Mouse (Mus musculus) adrenal gland, postnatal 36 days (tissue): ENCODE data around the gene Armc9. TPM values are rescaled to one million over a fixed set of nuclear protein-coding genes. Genes with fewer than 3 reads are reported as not detected.

ENCODE experiments used
- DNase-seq, 2 experiments: peaks; one replicate each; pipeline ENCODE4 v3.0.0; 2021; ENCODE audit warnings: mixed read lengths in 1 of 2
- total RNA-seq, 2 experiments: library from RNA; stranded (reverse); gene quantifications; 2 replicates each; pipeline ENCODE4 v1.2.3; 2021

The Armc9 gene
- total RNA-seq, 2 experiments from 2014 or later: 9.3 to 9.6 TPM

DNA sequence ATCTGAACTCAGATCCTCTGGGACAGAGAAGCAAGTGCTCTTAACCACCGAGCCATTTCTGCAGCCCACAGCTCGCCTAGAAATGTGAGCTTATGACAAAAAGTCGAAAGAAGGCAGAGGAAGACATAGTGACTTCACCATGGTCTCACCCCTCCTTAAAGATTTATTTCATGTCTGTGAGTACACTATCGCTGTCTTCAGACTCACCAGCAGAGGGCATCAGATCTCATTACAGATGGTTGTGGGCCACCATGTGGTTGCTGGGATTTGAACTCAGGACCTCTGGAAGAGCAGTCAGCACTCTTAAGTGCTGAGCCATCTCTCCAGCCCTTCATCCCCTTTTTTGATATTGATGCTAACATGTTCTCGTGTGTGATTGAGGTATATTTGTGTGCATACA, 20.0 kb downstream of the Armc9 start:
- DNase-seq: no peak

DNA sequence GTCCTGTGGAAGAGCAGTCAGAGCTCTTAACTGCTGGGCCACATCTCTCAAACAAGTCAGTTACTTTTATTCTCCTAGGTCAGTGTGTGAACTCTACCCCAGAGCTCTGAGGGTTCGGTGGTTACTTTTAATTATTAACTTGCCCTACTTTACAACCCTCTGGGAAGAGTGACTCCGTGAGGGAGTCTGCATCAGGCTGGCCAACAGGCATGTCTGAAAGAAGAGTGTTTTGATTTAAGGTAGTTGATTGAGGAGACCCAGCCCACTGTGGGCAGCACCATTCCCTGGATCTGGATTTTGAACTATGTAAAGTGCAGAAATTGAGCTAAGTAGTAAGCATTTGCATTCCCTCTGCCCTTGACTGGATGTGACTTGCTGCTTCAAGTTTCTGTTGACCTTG, 21.5 kb downstream of the Armc9 start:
- DNase-seq: no peak

DNA sequence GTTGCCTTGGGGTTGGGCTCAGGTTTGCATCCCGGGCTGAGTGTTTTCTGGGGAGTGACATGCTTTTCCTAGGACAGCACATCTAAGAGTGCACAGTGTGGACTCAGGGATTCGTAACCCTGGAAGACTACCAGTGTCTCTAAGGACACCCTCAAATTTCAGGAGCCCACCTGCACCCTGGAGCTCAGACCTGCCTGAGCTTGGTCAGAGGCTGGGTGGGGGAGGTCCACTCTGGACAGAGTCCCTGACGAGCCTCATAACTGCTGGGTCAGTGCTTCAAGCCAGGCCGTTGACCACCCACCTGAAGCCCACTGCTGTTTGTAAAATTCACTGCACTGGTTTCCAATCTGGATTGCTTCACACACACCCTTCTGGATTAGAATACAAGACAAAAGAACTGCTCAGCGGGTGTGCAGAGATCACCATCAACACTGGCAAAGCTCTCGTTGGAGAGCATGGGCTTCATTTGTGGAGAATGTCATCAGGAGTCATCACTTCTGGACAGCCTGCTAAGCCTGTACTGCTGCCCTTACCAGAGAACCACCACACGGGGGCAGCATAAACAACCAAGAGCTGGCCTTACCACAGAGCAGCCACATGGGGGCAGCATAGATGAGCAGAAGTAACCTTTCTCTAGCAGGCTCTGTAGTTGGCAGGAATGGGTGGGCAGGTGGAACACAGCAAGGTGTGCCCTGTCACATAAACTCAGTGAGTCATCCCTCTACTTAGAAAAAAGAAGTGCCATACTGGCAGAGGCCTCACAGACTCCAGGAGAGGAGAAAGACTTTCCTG, 24.1 kb downstream of the Armc9 start:
- peak; percentile 84 to 89 for DNase-seq

DNA sequence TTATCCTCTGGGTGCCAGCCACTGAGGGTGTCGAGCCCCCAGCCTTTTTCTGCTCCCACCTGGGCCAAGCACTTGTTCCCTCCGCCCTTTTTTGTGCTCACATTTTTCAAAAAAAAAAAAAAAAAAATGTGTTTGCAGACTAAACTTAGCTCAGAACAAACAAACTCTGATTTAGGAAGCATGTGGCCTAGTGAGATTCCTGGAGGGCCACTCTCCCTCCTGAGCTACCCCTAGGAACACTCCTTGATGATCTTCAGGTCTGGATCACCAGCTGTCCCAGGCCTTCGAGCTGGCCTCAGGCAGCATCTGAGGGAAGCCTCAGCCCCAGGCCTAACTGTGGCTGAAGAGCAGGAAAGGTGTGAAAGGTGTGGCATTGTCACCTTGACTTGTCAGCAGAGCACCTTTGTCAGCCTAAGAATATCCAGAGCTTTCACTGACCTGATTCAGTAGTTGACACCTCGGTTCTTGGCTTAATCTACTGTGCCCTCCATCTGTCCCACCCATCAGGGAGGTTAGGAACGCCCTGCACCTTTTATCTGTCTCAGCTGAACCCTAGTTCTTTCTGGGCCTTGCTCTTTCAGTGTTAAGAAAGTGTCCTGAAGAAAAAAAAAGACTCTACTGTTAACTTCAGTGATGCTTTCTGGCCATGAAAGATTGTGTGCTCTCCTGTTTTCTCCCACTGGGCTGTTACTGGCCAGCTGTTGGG, 27.6 kb downstream of the Armc9 start:
- DNase-seq: no peak

DNA sequence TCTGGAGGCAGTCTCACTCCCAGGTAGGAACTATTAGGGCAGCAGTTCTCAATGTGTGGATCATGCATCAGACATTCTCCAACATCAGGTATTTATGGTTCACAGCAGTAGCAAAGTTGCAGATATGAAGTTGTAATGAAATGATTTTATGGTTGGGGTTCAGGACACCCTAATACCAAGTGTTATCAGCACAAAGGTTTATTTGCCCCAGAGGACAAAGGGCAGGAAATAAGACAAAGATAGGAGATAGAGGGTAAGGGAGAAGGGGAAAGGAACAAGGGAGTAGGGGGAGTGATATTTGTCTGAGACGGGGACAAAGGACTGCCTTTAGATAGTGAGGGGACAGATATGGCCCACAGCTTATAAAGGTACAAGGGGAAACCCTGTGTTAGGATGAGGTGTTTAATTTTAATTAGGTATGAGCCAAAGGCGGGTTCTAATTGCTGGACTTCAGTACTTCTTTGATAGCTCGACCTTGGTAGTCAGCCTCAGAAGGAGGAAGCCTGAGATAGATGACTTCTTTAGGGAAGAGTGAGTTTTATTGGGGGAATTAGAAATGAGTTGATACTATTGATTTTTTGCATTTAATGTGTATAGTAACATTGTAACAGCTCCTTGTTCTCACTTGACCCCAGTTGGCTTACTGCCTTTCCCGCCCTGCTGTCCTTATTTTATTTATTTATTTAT, 29.1 kb downstream of the Armc9 start:
- DNase-seq: no peak

DNA sequence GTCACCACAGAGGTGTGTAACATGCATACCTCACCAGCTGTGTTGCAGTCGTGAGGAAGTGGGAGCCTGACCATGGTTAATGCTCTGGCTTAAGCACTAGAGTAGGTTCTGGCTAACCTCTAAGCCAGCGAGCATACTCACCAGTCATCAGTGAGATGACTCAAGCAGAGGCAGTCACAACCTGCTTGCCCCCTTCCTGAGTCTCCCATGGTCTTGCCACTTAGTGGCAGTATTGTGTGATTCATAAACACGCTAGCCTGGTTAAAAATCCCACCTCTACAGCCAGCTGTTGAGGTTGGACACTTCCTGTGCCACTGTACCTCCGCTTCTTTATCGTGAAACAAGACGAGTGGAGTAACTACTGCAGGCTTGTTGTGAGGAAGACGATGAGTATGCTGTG, 32.2 kb downstream of the Armc9 start:
- DNase-seq: no peak

DNA sequence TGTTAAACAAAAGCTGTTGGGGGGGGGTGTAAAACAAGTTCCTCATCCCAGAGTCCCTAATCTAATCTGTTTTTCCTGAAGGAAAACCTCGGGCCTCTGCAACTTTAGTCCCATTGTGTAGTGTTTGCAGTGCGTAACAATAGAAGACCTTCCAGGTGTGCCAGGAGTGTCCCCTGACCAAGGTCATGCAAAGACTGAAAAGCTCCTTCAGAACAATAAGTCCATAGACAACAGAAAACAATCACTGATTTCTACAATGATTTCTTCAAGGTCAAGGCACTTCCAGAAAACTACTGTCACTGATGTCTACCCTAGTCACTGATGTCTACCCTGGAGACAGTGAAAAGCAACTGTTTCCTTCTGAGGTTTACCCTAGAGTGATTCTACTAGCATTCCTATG, 33.3 kb downstream of the Armc9 start:
- DNase-seq: no peak

DNA sequence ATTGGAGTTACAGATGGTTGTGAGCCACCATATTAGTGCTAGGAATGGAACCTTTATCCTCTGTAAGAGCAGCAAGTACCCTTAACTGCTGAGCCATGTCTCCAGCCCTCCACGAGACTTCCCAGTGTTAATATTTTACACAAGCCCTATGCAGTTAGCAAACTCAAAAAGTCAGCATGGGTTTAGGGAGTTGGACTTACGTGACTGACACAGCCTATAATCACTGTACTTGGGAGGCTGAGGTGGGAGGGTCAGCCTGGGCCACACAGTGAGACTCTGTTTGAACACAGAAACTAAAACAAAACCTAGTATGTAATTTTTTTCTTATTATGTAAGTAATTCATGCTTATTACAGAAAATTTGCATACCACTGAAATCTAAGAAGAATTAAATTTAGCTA, 33.7 kb downstream of the Armc9 start:
- no peak for DNase-seq

DNA sequence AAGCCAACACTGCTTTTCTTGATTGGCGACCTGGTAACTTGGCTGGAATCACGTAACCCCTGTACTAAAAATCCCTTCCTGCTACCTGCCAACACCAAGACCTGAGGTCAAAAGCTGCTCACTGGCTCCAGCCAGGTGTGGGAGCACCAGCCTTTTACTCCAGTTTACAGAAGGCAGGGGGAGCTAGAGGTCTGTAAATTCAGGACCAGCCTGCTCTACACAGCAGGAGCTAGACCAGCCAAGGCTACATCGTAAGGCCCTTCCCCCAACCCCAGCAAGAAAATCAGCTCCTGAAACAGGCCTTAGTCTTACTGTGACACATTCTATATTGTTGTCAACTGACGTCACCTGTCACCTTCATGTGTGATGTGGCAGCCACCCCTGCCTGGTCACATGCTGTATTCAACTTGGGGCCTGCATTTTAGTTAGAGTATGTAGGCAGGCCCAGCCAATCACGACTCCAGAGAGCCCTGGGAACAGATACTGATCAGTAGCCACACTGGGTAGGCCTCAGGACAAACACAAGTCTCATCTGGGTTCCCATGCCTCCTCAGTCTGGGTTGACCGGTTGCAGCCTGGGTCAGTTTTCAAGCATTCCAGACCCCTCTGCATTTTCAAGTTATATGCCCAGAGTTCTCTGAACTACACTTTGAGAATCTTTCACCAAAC, 34.6 kb downstream of the Armc9 start:
- DNase-seq: no peak

DNA sequence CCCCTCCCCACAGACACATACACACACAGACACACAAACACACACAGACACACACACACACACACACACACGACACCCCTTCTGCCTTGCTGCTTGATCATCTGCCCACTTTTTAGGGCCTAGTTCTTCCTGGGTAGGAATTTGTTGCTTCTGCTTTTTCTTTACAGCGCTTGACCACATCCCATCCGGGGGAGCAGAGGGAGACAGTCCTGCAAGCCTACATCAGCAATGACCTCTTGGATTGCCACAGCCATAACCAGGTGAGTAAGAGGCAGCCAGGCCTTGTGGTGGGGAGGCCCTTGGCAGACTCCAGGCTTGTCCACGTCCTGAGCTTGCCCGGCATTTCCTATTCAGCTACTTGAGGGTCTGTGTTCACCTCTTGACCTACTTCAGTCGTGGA, 36.3 kb downstream of the Armc9 start:
- no peak for DNase-seq

DNA sequence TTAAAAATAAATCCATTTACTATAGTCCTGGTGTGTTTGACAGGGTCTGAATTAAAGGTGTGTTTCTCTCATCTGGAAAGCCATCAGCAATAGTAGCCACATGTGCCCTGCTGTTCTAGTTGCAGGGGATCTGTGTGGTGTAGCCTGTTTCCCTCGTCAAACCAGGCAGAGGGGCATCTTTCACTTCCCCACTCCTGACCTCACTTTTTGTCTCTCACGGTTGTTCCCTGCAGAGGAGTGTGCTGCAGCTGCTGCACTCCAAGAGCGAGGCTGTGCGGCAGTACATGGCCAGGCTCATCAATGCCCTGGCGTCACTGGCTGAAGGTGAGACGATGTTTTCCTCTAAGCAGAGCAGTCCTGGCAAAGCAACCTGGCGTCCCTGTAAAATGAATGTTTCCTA, 39.5 kb downstream of the Armc9 start:
- no peak for DNase-seq

DNA sequence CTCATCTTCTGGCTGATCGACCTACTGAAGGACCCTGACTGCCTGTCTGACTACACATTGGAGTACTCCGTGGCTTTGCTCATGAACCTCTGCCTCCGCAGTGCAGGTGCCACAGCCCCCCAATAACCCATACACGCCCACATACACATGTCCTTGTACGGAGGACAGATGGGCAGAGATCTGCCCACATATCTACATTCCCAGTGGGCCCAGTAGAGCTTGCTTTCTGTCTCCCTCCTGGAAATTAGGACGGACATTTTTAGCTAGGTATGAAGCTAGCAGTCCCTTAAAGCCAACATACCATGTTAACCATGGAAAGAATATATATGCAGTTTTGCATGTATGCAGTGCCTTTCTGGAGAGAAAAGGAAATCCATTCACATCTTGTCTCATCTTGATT, 43.7 kb downstream of the Armc9 start:
- DNase-seq: no peak

DNA sequence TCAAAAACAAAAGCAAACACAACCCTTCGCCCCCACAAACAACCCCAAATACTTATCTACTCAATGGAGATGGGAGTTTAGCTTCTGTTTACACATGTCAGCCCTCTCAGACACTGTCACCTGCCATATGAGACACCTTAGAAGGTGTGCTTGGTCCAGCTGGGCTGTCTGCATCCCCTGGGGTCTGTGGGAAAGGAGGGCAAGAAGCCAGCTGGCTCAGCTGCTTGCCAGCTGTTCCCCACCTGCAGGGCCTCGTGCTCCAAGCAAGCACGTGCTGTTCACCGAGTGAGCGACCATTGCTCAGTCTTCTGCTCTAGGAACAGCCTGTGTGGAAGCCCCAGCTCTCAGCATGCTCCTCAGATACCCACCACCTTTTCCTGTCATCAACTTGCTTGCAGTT, 44.4 kb downstream of the Armc9 start:
- DNase-seq: no peak

DNA sequence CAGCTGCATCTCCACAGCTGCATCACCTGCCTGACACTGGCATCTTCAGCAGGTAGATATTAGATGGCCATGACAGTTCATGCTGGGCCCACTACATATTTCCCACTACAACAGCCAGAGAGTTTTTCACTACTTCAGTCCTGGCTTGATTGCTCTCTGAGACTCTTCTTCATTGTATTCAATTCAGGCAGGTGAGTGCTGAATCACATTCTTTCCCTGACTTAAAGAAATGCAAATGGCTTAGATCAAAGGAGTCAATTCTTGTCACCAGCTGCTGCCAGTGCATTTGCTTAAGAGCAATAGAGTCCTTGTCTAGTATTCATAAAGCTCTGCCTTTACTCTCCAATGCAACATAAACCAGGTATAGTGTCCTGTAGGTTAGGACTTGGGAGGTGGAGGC, 46.7 kb downstream of the Armc9 start:
- no peak for DNase-seq

DNA sequence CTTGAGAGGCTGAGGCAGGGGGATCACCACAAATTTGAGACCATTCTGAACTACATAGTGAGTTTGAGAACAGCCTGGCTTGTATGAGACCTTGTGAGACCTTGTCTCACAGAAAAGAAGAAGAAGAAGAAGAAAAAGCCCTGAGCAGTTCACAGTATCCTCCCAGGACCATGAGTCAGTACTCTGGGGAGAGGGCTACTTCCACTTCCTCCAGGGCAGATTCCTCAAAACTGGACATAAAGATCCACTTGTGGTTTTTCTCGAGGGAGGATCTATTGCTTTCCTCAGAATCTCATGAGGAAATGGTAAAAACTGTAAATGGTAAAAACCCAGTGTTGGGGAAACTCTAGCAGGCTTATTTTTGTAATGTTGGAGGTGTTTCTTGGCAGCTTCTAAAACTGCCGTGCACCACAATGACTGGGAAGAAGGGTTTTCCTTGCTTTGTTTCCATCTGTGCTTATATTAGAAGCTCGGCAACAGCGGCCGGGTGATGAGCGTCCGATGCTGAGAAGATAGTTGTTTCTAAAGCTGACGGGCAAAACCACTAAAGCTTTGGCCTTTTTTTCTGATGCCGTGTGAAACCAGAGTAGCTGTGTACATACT, 48.1 kb downstream of the Armc9 start:
- DNase-seq: no peak

DNA sequence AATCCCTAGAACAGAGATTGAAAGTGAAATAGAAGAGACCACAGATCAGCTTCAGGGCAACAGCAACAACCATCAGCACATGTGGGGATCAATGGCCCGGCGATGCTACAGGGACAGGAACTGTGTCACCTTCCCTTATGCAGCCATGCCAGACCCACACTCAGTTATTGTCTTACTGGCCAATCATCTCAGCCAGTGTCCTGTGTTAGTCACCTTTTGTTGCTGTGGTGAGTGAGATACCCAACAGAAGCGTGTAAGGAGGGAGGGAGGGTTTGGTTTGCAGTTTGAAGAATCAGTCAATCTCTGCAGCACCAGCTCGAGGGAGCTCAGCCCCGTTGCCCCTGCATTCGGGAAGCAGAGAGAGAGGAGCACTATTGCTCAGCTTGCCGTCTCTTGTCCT, 56.1 kb downstream of the Armc9 start:
- DNase-seq: no peak

DNA sequence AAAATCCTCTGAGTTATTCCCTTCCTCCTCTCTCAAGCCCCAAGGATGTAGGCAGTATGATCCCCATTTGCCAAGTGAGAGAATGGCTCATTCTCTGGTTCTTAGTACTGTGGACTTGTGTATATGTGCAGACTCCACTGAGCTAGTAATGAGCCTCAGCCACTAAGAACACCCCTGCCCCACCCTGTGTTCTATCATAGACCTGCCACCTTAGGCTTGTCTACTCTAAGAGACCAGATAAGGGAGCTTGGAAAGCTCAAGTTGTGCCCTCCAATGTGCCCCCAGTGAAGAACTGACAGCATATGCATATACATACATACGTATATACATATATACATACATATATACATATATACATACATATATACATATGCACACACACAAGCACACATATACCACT, 56.9 kb downstream of the Armc9 start:
- DNase-seq: no peak

DNA sequence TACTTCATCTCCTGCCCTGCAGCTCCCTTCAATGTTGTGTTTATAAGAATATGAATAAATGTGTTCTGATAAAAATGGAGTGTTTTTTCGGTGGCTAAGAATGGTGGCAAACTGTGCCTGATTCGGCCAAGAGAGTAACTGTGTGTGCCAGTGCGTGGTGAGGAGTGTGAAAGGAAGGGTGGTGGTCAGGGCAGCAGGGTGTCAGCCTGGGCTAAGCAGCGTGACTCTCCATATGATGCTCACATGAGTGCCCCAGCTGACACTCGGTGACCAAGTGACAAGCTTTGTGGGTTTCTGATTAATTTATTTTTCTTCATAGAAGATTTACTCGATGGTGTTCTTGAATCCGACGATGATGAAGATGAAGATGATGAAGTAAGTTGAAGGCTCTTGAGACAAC, 58.2 kb downstream of the Armc9 start:
- no peak for DNase-seq

DNA sequence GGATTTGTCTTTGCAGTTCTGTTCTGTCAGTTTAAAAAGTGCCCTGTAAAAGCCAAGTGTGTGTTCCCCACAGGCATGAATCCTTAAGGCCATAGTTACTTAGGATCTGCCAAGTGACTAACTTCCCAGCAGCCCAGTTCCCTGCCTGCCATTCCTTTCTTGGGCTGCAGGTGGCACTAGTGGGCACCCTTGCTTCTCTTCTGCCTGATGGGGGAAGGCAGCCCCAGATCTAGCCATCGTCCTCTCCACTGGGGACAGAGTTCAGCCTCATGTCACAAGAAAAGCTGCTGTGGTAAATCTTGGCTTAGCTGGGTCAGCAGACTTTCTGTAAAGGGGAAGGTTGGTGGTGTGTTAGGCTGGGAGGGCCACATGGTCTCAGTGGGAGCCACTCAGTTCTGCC, 59.6 kb downstream of the Armc9 start:
- peak; percentile 82 to 85 for DNase-seq

DNA sequence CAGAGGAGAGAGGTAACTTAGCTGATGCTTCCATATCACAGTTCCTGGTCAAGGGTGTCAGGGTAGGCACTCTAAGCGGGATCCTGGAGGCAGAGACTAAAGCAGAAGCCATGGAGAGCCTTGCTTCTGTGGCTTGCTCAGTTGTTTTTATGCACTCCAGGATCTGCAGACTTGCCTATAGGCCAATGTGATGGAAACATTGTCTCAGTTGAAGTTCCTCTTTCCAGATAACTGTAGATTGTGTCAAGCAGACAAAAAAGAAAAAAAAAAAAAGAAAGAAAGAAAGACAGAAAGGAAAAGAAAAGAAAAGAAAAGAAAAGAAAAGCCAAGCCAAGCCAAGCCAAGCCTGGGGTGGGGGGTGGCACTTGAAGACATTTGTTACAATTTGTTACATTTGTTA, 60.7 kb downstream of the Armc9 start:
- no peak for DNase-seq

DNA sequence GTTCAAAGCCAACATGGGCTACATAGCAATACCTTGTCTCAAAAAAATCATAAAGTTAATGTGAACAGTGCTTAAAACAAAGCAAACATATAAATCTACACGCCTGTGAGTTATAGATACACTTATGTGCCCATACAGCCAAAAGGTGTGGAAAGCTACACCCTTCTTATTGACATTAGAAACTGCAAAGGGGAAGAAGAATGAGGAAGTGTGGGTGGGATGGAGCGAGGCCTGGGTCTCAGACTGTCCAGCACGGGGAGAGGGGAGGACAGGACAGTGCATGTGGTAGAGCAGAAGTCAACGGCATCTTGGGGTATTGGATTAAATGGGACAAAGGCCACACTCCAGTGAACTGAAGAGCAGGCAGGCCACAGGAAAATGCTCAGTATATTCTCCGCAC, 61.8 kb downstream of the Armc9 start:
- no peak for DNase-seq

DNA sequence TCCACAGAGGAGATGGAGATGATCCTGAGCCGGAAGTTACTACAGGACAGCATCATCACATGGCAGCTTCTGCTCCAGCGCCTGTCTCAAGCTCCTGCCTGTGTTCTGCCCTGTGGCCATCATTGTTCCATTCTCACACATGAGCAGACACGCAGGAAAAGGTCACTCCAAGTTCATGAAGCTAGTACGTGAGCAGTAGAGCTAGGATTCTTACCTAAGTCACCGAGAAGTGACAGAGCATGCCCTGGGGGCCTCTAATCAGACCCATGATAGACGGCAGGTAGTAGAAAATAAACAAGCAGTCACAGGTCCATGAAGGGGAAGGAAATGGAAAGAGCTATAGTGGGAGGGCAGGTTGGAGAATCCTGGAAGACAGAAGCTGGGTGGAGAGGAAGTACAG, 63.4 kb downstream of the Armc9 start:
- no peak for DNase-seq
